ENCODE assay signal across 9 mouse cellular contexts in the genomic region with DNA sequence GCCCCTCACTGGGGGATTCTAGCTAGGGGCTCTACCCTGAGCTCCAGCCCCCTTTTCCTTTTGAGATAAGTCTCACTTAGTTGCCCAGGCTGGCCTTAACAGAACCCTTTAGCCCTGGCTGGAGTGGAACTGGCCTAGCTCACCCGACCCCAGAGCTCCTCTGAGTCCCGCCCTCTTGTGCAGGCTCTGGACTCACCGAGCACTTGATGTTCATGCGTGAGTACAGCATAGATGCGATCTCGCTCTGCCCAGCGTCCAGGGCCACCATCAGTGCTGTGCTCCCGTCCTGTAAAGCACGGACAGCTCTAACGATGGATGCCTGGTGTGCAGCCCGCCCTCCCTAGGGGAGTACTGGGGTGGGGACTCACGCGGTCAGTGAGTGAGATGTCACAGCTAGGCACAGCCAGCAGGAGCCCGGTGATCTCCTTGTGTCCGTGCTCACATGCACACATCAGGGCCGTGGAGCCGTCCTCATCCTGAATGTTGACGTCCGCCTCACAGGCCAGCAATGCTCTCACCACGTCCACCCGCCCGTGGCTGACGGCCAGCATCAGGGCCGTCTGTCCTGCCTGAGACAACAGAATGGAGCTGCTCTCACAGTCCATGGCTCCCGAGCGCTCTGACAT. TPM values are rescaled to one million over a fixed set of nuclear protein-coding genes. Genes with fewer than 3 reads are reported as not detected.
DNase-seq lines count a peak whose midpoint lies in the region; ATAC-seq lines count a peak whose summit lies in the region.
"Had no signal": no experiment of that assay in that cellular context is flagged by ENCODE, and none has a peak within 500 bp of the region (broad histone marks: within the 10 kb centered on the region; RNA-seq: fewer than 3 reads in every experiment).

No protein-coding gene starts in this region.

- no peak overlapping the region for H3K4me2 ChIP-seq in hindbrain, embryonic 16.5 days (ENCODE audit: low read length)
- H3K4me2 ChIP-seq in hindbrain, embryonic 12.5 days (replicated peaks): no peak overlapping the region
- H3K4me2 ChIP-seq in forebrain, embryonic 13.5 days: no peak overlapping the region
- H3K4me2 ChIP-seq: neural tube, embryonic 12.5 days had no signal

- no peaks in the 10 kb centered on the region for H3K27me3 ChIP-seq in hindbrain, embryonic 16.5 days (replicated peaks; ENCODE audit: control insufficient read depth, insufficient read depth, low read length)
- no peaks in the 10 kb centered on the region for H3K27me3 ChIP-seq in hindbrain, embryonic 12.5 days
- no peaks in the 10 kb centered on the region for H3K27me3 ChIP-seq in forebrain, embryonic 13.5 days
- H3K27me3 ChIP-seq: neural tube, embryonic 12.5 days had no signal

- 0 out of 2 replicates have a peak, but pooled peaks have one; percentile 31 for ATAC-seq in hindbrain, embryonic 16.5 days
- ATAC-seq in hindbrain, embryonic 12.5 days (ENCODE audit: low FRiP score): no peak
- ATAC-seq in forebrain, embryonic 13.5 days: no peak
- no peak for ATAC-seq in activated CD4-positive, CD25-positive, alpha-beta regulatory T cell, adult 4 months

- DNase-seq in Muller cell, postnatal 12 days (ENCODE audit: inconsistent ontology term): peak; percentile 68
- DNase-seq in kidney, postnatal 10 days: peak; percentile 58
- no peak for DNase-seq in thymus, adult 18-20 months
- no peak for DNase-seq in left cerebral cortex, adult 8-10 months (ENCODE audit: low spot score in 2 of 2)

- H3K36me3 ChIP-seq in hindbrain, embryonic 16.5 days (ENCODE audit: control insufficient read depth, insufficient read depth, low read length): no peaks in the 10 kb centered on the region
- H3K36me3 ChIP-seq in hindbrain, embryonic 12.5 days: no peaks in the 10 kb centered on the region
- no peaks in the 10 kb centered on the region for H3K36me3 ChIP-seq in forebrain, embryonic 13.5 days (ENCODE audit: poor library complexity, severe bottlenecking)

- peaks cover 10% of the 10 kb centered on the region; the same call in 1 of the 2 replicates for H3K4me1 ChIP-seq in hindbrain, embryonic 16.5 days (ENCODE audit: control insufficient read depth, insufficient read depth, low read depth, low read length)
- H3K4me1 ChIP-seq in hindbrain, embryonic 12.5 days: peaks cover 20% of the 10 kb centered on the region
- H3K4me1 ChIP-seq in forebrain, embryonic 13.5 days: peaks cover 10% of the 10 kb centered on the region

- no peak overlapping the region for H3K9ac ChIP-seq in hindbrain, embryonic 16.5 days (ENCODE audit: low read depth, low read length)
- no peak overlapping the region for H3K9ac ChIP-seq in hindbrain, embryonic 12.5 days
- H3K9ac ChIP-seq in forebrain, embryonic 13.5 days: no peak overlapping the region
- H3K9ac ChIP-seq: neural tube, embryonic 12.5 days had no signal

- 68% methylated on average over 26 of the region's 26 CpGs for WGBS in hindbrain, embryonic 16.5 days
- 70% methylated on average over 26 of the region's 26 CpGs for WGBS in hindbrain, embryonic 12.5 days
- 81% methylated on average over 26 of the region's 26 CpGs for WGBS in forebrain, embryonic 13.5 days

- no peaks in the 10 kb centered on the region for H3K9me3 ChIP-seq in hindbrain, embryonic 16.5 days (ENCODE audit: control insufficient read depth, low read length)
- no peaks in the 10 kb centered on the region for H3K9me3 ChIP-seq in hindbrain, embryonic 12.5 days (replicated peaks)
- no peaks in the 10 kb centered on the region for H3K9me3 ChIP-seq in forebrain, embryonic 13.5 days (replicated peaks)
- H3K9me3 ChIP-seq: neural tube, embryonic 12.5 days had no signal

- no peak overlapping the region for H3K4me3 ChIP-seq in hindbrain, embryonic 16.5 days (ENCODE audit: low read length)
- H3K4me3 ChIP-seq in hindbrain, embryonic 12.5 days: no peak overlapping the region
- H3K4me3 ChIP-seq in forebrain, embryonic 13.5 days: no peak overlapping the region
- H3K4me3 ChIP-seq: neural tube, embryonic 12.5 days had no signal

- no peak overlapping the region for H3K27ac ChIP-seq in hindbrain, embryonic 16.5 days (ENCODE audit: low read depth, low read length)
- no peak overlapping the region for H3K27ac ChIP-seq in hindbrain, embryonic 12.5 days
- 0 out of 2 replicates have a peak overlapping the region, but pooled peaks have one; percentile 74 for H3K27ac ChIP-seq in forebrain, embryonic 13.5 days
- H3K27ac ChIP-seq: neural tube, embryonic 12.5 days had no signal

RNA-seq across cellular contexts. Expression of gene Spc24, which starts 9.6 kb away (rescaled TPM):
- polyA plus RNA-seq in hindbrain, embryonic 16.5 days (2015; fragmentation: Nextera tagmentation; extraction: Ambion mirVana): 21.2 and 26.0 TPM in 2 replicates
- polyA plus RNA-seq in hindbrain, embryonic 12.5 days (2016; fragmentation: Nextera tagmentation; extraction: Ambion mirVana): 61.6 and 68.2 TPM in 2 replicates
- polyA plus RNA-seq in forebrain, embryonic 13.5 days (2015; fragmentation: Nextera tagmentation; extraction: Ambion mirVana): 95.6 and 95.7 TPM in 2 replicates
- 10 to 100 TPM; 18.7 to 25.8 TPM for polyA plus RNA-seq in activated CD4-positive, CD25-positive, alpha-beta regulatory T cell, adult 4 months (2017; shearing (Covaris generic))
- 1 to 10 TPM; 2.0 to 2.5 (median 2.2) TPM for total RNA-seq in left cerebral cortex, adult 8-10 months (2022)

RNA-seq across cellular contexts. Expression of gene Kank2, which starts 28.9 kb away (rescaled TPM):
- 3.9 and 4.7 TPM in 2 replicates for polyA plus RNA-seq in hindbrain, embryonic 16.5 days (2015; fragmentation: Nextera tagmentation; extraction: Ambion mirVana)
- polyA plus RNA-seq in hindbrain, embryonic 12.5 days (2016; fragmentation: Nextera tagmentation; extraction: Ambion mirVana): 10.6 and 11.2 TPM in 2 replicates
- 2.6 and 3.1 TPM in 2 replicates for polyA plus RNA-seq in forebrain, embryonic 13.5 days (2015; fragmentation: Nextera tagmentation; extraction: Ambion mirVana)
- not detected for polyA plus RNA-seq in activated CD4-positive, CD25-positive, alpha-beta regulatory T cell, adult 4 months (2017; shearing (Covaris generic))
- total RNA-seq in left cerebral cortex, adult 8-10 months (2022): 10 to 100 TPM in 1 of 4 experiments, 1 to 10 TPM in 3; 9.1 to 10.9 (median 9.6) TPM

RNA-seq across cellular contexts. Expression of gene Ldlr, which starts 46.4 kb away (rescaled TPM):
- polyA plus RNA-seq in hindbrain, embryonic 16.5 days (2015; fragmentation: Nextera tagmentation; extraction: Ambion mirVana): 15.6 and 17.5 TPM in 2 replicates
- 32.1 and 33.0 TPM in 2 replicates for polyA plus RNA-seq in hindbrain, embryonic 12.5 days (2016; fragmentation: Nextera tagmentation; extraction: Ambion mirVana)
- polyA plus RNA-seq in forebrain, embryonic 13.5 days (2015; fragmentation: Nextera tagmentation; extraction: Ambion mirVana): 21.2 and 26.3 TPM in 2 replicates
- 10 to 100 TPM; 12.6 to 20.6 TPM for polyA plus RNA-seq in activated CD4-positive, CD25-positive, alpha-beta regulatory T cell, adult 4 months (2017; shearing (Covaris generic))
- 10 to 100 TPM; 23.7 to 32.4 (median 28.6) TPM for total RNA-seq in left cerebral cortex, adult 8-10 months (2022)

Comparison
In these comparisons a context has a peak if more than half of its experiments do, and no peak if none do; other contexts are left out.
1. DNase-seq: peak in Muller cell, postnatal 12 days (single experiment) and kidney, postnatal 10 days (single experiment); none in thymus, adult 18-20 months (0 of 2) and left cerebral cortex, adult 8-10 months (0 of 2).